Mouse (Mus musculus) kidney, embryonic 14.5 days (tissue): ENCODE measurements around the gene Mtf1. TPM values are rescaled to one million over a fixed set of nuclear protein-coding genes. Genes with fewer than 3 reads are reported as not detected.
A peak's percentile ranks its signal among the peaks of the same experiment; 100 is the strongest.

Source experiments
- ATAC-seq: fragments of 200-750 bp; cut with Nextera tagmentation; 2 replicates; pipeline ENCODE4 v1.8.0; 2017; ENCODE audit warnings: moderate number of reproducible peaks, mild to moderate bottlenecking, moderate TSS enrichment, moderate library complexity; ENCODE audit not compliant: low FRiP score, low TSS enrichment
- H3K27ac ChIP-seq: fragments of 300-500 bp; sonication (generic); 2 replicates; pipeline ENCODE4 v1.5.1; 2014; ENCODE audit warnings: low read depth, mild to moderate bottlenecking, low read length, moderate library complexity, mixed read lengths
- H3K27me3 ChIP-seq: fragments of 300-500 bp; sonication (generic); 2 replicates; pipeline ENCODE4 v1.6.1; 2014; ENCODE audit warnings: mild to moderate bottlenecking, low read length; ENCODE audit not compliant: control insufficient read depth, insufficient read depth
- H3K36me3 ChIP-seq: fragments of 300-500 bp; sonication (generic); 2 replicates; pipeline ENCODE4 v1.6.1; 2014; ENCODE audit warnings: low read length, mixed read lengths; ENCODE audit not compliant: control insufficient read depth, insufficient read depth
- H3K4me1 ChIP-seq: fragments of 300-500 bp; sonication (generic); 2 replicates; pipeline ENCODE4 v1.6.1; 2014; ENCODE audit warnings: low read length, mixed read lengths; ENCODE audit not compliant: control insufficient read depth, insufficient read depth
- H3K4me2 ChIP-seq: fragments of 300-500 bp; sonication (generic); replicated peaks from 2 replicates; pipeline ENCODE4 v1.6.1; 2014; ENCODE audit warnings: low read depth, mild to moderate bottlenecking, low read length
- H3K4me3 ChIP-seq: fragments of 300-500 bp; sonication (generic); 2 replicates; pipeline ENCODE4 v1.5.1; 2014; ENCODE audit warnings: mild to moderate bottlenecking, low read length
- H3K9ac ChIP-seq: fragments of 300-500 bp; sonication (generic); 2 replicates; pipeline ENCODE4 v1.6.1; 2014; ENCODE audit warnings: low read depth, mild to moderate bottlenecking, low read length, moderate library complexity
- H3K9me3 ChIP-seq: fragments of 300-500 bp; sonication (generic); 2 replicates; pipeline ENCODE4 v1.6.1; 2016; ENCODE audit warnings: low read length; ENCODE audit not compliant: control insufficient read depth
- WGBS: fragments of 180-500 bp; shearing (Covaris S2); extraction: QIAGEN DNeasy Blood & Tissue Kit; methylation state at CpG from one replicate; pipeline ENCODE4 v1.1.7; 2014; 5-methylcytosine and 5-hydroxymethylcytosine counted together
- polyA plus RNA-seq: library from polyadenylated mRNA; unstranded; fragments of >200 nt; fragmentation: Nextera tagmentation; extraction: Ambion mirVana; gene quantifications from 2 replicates; pipeline ENCODE4 v1.2.1, GENCODE M21; 2014

Gene Mtf1
- polyA plus RNA-seq, 1 experiment from 2014 or later = 17.5 TPM

DNA sequence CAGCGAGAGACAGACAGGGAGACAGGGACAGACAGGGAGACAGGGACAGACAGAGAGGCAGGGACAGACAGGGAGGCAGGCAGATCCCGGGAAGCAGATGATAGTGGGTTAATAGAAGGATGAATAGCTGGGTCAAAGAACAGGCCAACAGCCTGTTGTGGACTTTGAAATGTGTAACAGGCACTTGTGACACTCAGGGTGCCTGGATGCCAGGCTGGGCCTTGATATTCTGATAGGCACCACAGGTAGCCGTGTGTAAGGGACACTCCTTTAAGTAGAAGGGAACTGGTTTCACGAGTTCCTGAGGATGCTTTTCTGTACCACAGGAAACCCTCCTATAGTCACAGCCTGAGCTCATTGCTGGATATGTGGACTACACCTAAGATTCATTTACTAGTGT lies 11.9 kb upstream of the Mtf1 start:
- no peaks in the 10 kb centered on the region for H3K9me3 ChIP-seq
- H3K4me2 ChIP-seq = no peak overlapping the region
- H3K4me3 ChIP-seq = no peak overlapping the region
- 77% methylated on average over 4 of the region's 4 CpGs for WGBS
- no peaks in the 10 kb centered on the region for H3K4me1 ChIP-seq
- peaks cover 75% of the 10 kb centered on the region for H3K36me3 ChIP-seq
- H3K9ac ChIP-seq = no peak overlapping the region
- no peak overlapping the region for H3K27ac ChIP-seq
- ATAC-seq = no peak
- no peaks in the 10 kb centered on the region for H3K27me3 ChIP-seq

DNA sequence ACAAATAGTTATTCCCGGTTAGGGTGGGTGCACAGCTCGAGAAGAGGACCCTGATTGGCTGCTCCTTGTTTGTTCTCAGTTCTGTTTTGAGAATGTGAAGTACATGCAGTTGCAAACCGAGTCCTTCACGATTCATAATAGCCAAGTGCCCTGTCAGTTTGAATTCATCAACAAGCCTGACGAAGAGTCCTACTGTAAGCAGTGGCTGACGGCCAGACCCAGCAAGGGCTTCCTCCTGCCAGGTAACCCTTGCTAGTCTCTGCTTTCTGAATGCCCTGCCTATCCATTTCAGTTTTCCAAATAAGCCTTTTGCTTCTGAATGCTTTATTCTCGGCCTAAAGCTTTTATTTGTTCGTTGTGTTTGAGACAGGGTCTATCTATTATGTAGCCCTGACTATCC lies 9.8 kb upstream of the Mtf1 start:
- WGBS = 91% methylated on average over 8 of the region's 8 CpGs

DNA sequence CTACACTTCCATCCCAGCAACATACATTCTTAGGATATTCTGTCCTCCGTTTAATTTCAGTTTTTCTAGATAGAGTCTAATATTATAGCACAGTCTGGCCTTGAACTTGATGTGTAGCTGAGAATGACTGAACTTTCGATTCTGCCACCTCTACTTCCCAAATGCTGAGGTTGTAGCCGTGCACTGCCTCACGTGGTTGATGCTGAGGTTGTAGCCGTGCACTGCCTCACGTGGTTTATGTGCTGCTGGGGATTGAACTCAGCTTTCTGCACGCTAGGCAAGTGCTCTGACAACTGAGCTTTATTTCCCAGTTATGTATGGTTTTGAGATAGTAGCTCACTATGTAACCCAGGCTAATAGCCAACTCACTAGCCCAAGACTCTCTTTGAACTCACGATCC lies 5.8 kb upstream of the Mtf1 start:
- ATAC-seq = no peak
- no peak overlapping the region for H3K4me2 ChIP-seq

More for the DNA sequence above, 9.8 kb upstream of the Mtf1 start:
- no peaks in the 10 kb centered on the region for H3K4me1 ChIP-seq
- H3K4me2 ChIP-seq = no peak overlapping the region
- ATAC-seq = no peak
- H3K27ac ChIP-seq = no peak overlapping the region
- H3K9me3 ChIP-seq = no peaks in the 10 kb centered on the region
- H3K36me3 ChIP-seq = peaks cover 59% of the 10 kb centered on the region
- H3K4me3 ChIP-seq = no peak overlapping the region
- H3K27me3 ChIP-seq = no peaks in the 10 kb centered on the region
- no peak overlapping the region for H3K9ac ChIP-seq

DNA sequence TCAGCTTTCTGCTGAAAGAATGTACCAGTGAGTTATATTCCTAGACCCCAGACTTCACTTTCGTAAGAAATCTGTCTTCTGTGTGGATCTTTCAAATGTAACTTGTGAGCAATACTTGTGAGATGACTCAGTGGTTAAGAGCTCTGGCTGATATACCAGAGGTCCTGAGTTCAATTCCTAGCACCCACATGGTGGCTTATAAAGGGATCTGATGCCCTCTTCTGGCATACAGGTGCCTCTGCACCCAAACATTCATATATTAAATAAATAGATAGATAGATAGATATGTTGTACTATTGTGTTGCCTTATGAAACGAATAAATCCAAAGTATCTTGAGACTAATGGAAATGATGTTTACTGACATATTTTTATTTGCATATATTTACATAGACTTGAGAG lies 5.0 kb upstream of the Mtf1 start:
- no peak for ATAC-seq
- Histone ChIP-seq H3K9ac (no peak overlapping the region), H3K9me3 (no peaks in the 10 kb centered on the region), H3K36me3 (peaks cover 42% of the 10 kb centered on the region), H3K4me2 (no peak overlapping the region), H3K27ac (no peak overlapping the region), H3K27me3 (no peaks in the 10 kb centered on the region), H3K4me1 (peaks cover 3% of the 10 kb centered on the region; the same call in 1 of the 2 replicates), H3K4me3 (no peak overlapping the region)
- WGBS = 99% methylated on average over 2 of the region's 2 CpGs

More for the DNA sequence above, 5.8 kb upstream of the Mtf1 start:
- Histone ChIP-seq H3K9me3 (no peaks in the 10 kb centered on the region), H3K27ac (no peak overlapping the region), H3K4me1 (no peaks in the 10 kb centered on the region), H3K4me3 (no peak overlapping the region), H3K9ac (no peak overlapping the region), H3K36me3 (peaks cover 49% of the 10 kb centered on the region), H3K27me3 (no peaks in the 10 kb centered on the region)
- WGBS = 92% methylated on average over 8 of the region's 8 CpGs

DNA sequence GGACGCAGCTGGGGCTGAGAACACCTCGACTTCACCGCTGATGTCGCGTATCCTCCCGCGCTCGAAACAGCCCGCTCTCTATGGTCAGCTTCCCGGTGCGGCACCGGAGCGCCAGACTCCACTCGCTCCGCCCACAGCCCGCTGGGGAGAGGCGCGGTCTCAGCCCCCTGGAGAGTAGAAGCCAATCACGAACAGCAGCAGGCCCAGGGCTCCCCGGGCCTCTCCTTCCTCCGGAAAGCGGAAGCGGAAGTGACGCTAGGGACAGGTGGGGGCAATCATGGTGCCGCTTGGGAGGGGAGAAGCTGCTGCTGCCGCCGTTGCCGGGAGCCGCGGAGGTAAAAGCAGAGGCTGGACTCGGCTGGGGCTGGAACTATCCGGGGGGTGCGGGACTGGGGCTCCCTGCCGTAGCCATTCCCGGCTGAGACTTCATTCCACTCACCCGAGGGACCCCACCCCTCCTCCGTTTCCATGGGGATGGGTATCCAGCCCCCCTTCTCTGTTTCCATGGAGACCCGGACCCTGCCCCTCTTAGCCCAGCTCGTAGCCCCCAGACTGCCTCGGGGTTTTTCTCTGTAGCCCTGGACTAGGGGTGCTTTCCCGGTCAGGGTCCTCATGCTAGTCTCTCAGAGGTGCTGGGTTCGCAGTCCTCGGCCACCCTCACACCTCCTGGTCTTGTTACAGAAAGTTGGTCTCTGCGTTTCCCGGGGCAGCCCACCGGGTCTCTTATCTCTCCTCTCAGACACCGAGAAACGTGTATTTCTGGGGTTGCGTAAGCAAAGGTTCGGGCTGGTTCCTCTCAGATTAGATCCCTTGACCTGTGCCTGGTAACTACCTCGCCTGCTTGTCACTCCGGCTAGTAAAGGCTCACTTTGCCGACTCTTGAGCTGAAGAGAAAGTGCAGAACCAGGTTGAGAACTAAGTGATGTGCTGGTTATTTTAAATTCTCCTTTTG lies 681 bp downstream of the Mtf1 start:
- Histone ChIP-seq H3K9me3 (no peaks in the 10 kb centered on the region), H3K27ac (peak overlapping the region; percentile 95), H3K36me3 (peaks cover 42% of the 10 kb centered on the region), H3K27me3 (no peaks in the 10 kb centered on the region), H3K4me1 (peaks cover 9% of the 10 kb centered on the region; the same call in 1 of the 2 replicates), H3K4me3 (peak overlapping the region; percentile 66), H3K4me2 (peak overlapping the region; percentile 78), H3K9ac (peak overlapping the region; percentile 87)
- peak; percentile 100 for ATAC-seq
- 1% methylated on average over 51 of the region's 53 CpGs for WGBS

DNA sequence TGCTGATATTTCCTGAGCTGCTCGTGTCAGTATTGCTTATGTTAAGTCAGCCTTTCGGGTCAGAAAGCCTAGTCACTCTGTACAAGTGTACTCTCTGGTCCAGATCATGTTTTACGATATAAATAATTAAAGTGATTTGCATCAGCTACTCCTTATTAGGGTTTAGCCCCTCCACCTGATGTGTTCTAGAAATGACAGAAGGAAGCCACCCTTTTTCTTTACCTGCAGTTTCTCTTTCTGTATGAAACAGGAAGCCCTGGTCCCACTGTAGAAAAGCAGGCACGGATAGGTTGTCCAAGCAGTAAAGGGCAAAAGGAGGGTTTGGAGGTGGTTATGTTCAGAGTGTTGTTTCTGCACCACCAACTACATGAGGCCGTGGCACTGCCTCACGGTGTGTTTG lies 1.5 kb downstream of the Mtf1 start:
- peaks cover 35% of the 10 kb centered on the region for H3K36me3 ChIP-seq
- H3K4me2 ChIP-seq = peak overlapping the region; percentile 78
- peaks cover 9% of the 10 kb centered on the region; the same call in 1 of the 2 replicates for H3K4me1 ChIP-seq
- no peak for ATAC-seq
- peak overlapping the region; percentile 66 for H3K4me3 ChIP-seq
- H3K9me3 ChIP-seq = no peaks in the 10 kb centered on the region
- WGBS = 70% methylated on average over 6 of the region's 6 CpGs
- no peaks in the 10 kb centered on the region for H3K27me3 ChIP-seq
- no peak overlapping the region for H3K27ac ChIP-seq
- H3K9ac ChIP-seq = no peak overlapping the region; the same call in 1 of the 2 replicates

DNA sequence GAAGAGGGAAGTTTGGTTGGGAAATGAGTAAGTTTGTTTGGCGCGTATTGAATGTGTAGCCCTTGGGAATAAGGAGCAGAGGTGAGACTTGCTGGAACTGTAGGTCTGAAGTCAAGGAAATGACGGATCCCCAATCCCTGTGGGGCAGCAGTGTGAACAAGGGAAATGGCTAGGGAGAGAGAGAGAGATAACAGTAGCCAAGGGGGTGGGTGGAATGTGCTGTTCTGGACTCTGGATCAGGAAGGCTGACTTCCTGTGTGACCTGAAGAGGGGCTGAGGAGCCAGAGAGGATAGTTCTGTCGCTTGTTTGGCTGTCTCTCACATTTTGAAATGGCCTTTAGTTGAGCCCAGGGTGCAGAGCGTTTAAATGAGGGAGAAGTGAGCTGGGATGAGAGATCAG lies 6.6 kb downstream of the Mtf1 start:
- Histone ChIP-seq H3K4me3 (no peak overlapping the region), H3K27me3 (no peaks in the 10 kb centered on the region), H3K36me3 (peaks cover 39% of the 10 kb centered on the region), H3K4me2 (no peak overlapping the region), H3K9me3 (no peaks in the 10 kb centered on the region), H3K9ac (no peak overlapping the region), H3K27ac (no peak overlapping the region), H3K4me1 (peaks cover 3% of the 10 kb centered on the region; the same call in 1 of the 2 replicates)
- ATAC-seq = no peak
- 85% methylated on average over 5 of the region's 5 CpGs for WGBS

DNA sequence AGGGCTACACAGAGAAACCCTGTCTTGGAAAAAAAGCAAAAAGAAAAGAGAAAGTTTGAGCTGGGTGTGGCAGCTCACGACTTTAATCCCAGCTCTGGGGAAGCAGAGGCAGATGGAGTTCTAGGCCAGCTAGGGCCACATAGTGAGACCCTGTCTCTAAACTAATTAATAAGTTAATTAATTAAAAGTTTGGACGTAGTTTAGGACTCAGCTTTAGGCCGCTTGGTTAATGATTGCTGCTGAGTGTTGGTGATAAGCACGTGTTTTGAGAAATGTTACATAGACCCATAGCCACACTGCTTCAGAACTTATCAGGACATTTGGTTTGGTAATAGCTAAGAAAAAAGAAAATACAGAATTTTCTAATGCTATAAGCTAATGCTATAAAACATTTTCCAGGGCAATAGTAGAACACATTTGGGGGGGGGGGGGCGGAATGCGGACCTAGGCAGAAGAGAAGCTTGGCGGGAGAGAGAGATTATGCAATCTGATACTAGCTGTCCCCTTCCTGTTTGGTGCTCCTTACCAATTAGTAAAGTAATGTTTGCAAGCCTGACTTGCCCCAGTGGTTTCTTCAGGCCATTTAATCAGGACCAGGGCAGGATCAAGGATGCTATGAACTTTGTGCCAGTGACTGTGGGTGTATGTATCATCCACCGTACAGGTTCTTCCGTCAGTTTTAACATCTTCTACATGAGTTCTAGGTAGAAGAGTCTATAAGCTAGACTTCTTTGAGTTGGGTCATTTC lies 7.4 kb downstream of the Mtf1 start:
- Histone ChIP-seq H3K9ac (no peak overlapping the region), H3K36me3 (peaks cover 39% of the 10 kb centered on the region), H3K4me3 (no peak overlapping the region), H3K27me3 (no peaks in the 10 kb centered on the region), H3K4me2 (no peak overlapping the region), H3K27ac (no peak overlapping the region), H3K4me1 (no peaks in the 10 kb centered on the region), H3K9me3 (no peaks in the 10 kb centered on the region)
- ATAC-seq = no peak
- WGBS = 82% methylated on average over 9 of the region's 9 CpGs

DNA sequence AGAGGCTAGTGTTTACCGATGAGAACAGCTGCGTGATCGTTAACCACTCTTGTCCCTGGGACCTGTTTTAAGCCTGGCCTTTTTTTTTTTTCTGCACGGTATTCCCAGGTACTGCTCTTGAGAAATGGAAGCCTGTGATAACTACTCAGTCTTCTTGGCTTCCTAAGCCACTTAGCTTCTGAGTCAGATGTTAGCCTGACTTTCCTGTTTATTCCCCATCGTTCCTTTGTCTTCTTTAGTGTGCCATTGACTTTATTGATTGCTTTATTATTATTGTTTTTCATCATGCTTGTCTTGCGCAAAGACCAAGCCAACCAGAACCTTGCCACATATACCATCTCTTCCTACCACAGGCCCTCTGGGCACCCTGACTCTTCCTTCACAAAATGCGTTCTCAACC lies 8.2 kb downstream of the Mtf1 start:
- ATAC-seq = no peak
- H3K4me2 ChIP-seq = no peak overlapping the region
- no peak overlapping the region for H3K27ac ChIP-seq
- 88% methylated on average over 7 of the region's 7 CpGs for WGBS
- no peak overlapping the region for H3K4me3 ChIP-seq
- H3K4me1 ChIP-seq = no peaks in the 10 kb centered on the region
- H3K27me3 ChIP-seq = no peaks in the 10 kb centered on the region
- H3K36me3 ChIP-seq = peaks cover 33% of the 10 kb centered on the region
- no peaks in the 10 kb centered on the region for H3K9me3 ChIP-seq
- no peak overlapping the region for H3K9ac ChIP-seq
